Mouse (Mus musculus) embryonic fibroblast, embryonic 13.5 days (primary cell): ENCODE measurements around the gene Fgf2.

Experiments used
- CTCF ChIP-seq: IDR thresholded peaks from 2 replicates; pipeline ENCODE4 v1.5.1; 2011; ENCODE audit warnings: mild to moderate bottlenecking, control low read depth, low read length, moderate library complexity, borderline replicate concordance; ENCODE audit not compliant: insufficient read depth
- POLR2A ChIP-seq: IDR thresholded peaks from 2 replicates; pipeline ENCODE4 v1.6.1; 2011; ENCODE audit warnings: low read depth, mild to moderate bottlenecking, control low read depth, low read length, moderate library complexity

DNA sequence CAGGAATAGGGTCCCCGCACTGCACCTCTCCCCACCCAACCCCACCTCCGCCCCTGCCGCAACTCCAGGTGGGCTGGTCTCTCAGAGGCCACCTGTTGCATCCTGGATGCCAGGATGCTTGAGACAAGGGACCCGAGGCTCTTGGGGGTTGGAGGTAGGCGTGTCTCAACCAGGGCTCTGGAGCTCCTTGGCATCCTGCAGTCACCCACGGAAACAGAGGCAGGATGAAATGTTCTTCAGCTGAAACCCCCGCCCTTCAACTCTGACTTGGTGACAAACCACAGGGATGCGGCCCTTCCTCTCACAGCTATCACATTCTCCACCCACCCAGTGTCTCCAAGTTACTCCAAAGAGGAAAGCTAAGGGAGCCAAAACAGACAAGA, 1.0 kb downstream of the Fgf2 start:
- TF ChIP-seq POLR2A = no peak
- no peak for TF ChIP-seq CTCF
